ENCODE assay signal across 14 mouse cellular contexts in the genomic region with DNA sequence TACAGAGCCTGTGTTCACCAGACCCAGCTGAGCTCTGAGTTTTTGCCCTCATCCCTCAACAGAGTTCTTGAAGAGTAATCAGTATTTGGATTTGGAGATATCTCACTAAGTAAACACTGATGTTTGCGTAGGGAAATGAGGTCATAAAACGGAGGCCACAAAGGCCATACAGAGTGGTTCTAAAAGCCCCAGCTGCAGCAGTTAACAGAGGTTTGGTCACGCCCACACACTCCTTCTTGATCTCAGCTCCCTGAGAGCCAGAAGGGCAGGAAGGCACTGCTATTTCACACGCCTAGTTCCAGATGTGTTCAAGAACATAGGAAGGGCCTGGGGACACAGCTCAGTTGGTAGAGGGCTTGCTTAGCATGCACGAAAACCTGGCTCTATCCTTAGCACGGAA.
A peak's percentile ranks its signal among the peaks of the same experiment; 100 is the strongest.
DNase-seq lines count a peak whose midpoint lies in the region; ATAC-seq lines count a peak whose summit lies in the region.
"Had no signal": no experiment of that assay in that cellular context is flagged by ENCODE, and none has a peak within 500 bp of the region (broad histone marks: within the 10 kb centered on the region; RNA-seq: fewer than 3 reads in every experiment).

No protein-coding gene starts in this region.

- no peak overlapping the region for H3K4me3 ChIP-seq in intestine, embryonic 14.5 days (ENCODE audit: low read depth, low read length)
- H3K4me3 ChIP-seq in hindbrain, embryonic 13.5 days = no peak overlapping the region
- H3K4me3 ChIP-seq: lung, embryonic 15.5 days had no signal

- peak; percentile 18 for DNase-seq in urinary bladder, postnatal 36 days (ENCODE audit: low spot score in 2 of 2)
- DNase-seq in urinary bladder, adult 2 months (ENCODE audit: low spot score) = no peak
- peak; percentile 63 for DNase-seq in intestine, embryonic 14.5 days (ENCODE audit: low spot score)
- peak; percentile 54 to 71 for DNase-seq in kidney, postnatal 4 days
- peak; percentile 76 for DNase-seq in yolk sac, embryonic 10.5 days (ENCODE audit: low spot score)
- DNase-seq in c-Kit-positive CD71-positive TER-119-positive erythroid progenitor cells, embryonic 14.5 days (ENCODE audit: low spot score) = no peak
- DNase-seq: adrenal gland, postnatal 14 days; cerebellum, postnatal 25 days; forebrain, postnatal 0 days; right cerebral cortex, postnatal 25 days had no signal

- no peaks in the 10 kb centered on the region for H3K27me3 ChIP-seq in intestine, embryonic 14.5 days (replicated peaks; ENCODE audit: control insufficient read depth, insufficient read depth, low read length)
- H3K27me3 ChIP-seq in hindbrain, embryonic 13.5 days = no peaks in the 10 kb centered on the region

- 0 out of 2 replicates have a peak, but pooled peaks cover 12% of the 10 kb centered on the region for H3K36me3 ChIP-seq in intestine, embryonic 14.5 days (ENCODE audit: control insufficient read depth, insufficient read depth, low read length)
- no peaks in the 10 kb centered on the region for H3K36me3 ChIP-seq in hindbrain, embryonic 13.5 days
- H3K36me3 ChIP-seq: lung, embryonic 15.5 days had no signal

- no peak overlapping the region for H3K4me2 ChIP-seq in intestine, embryonic 14.5 days (ENCODE audit: low read length)
- H3K4me2 ChIP-seq in hindbrain, embryonic 13.5 days = no peak overlapping the region
- H3K4me2 ChIP-seq: lung, embryonic 15.5 days had no signal

- peak; percentile 74 for ATAC-seq in intestine, embryonic 14.5 days (replicated peaks; ENCODE audit: low FRiP score, low TSS enrichment, low read depth)
- ATAC-seq in hindbrain, embryonic 13.5 days (ENCODE audit: low FRiP score) = no peak
- ATAC-seq in granulocyte monocyte progenitor cell, adult 5-6 weeks (replicated peaks; ENCODE audit: poor library complexity, severe bottlenecking) = no peak
- ATAC-seq: forebrain, postnatal 0 days; hindbrain, postnatal 0 days had no signal

- H3K9ac ChIP-seq in intestine, embryonic 14.5 days (ENCODE audit: low read length) = no peak overlapping the region
- H3K9ac ChIP-seq in hindbrain, embryonic 13.5 days = no peak overlapping the region
- H3K9ac ChIP-seq: forebrain, postnatal 0 days; lung, embryonic 15.5 days had no signal

- no peaks in the 10 kb centered on the region for H3K9me3 ChIP-seq in intestine, embryonic 14.5 days (ENCODE audit: control insufficient read depth, low read length)
- H3K9me3 ChIP-seq in hindbrain, embryonic 13.5 days = no peaks in the 10 kb centered on the region
- H3K9me3 ChIP-seq: lung, embryonic 15.5 days had no signal

- H3K4me1 ChIP-seq in intestine, embryonic 14.5 days (replicated peaks; ENCODE audit: control insufficient read depth, insufficient read depth, low read length) = peaks cover 8% of the 10 kb centered on the region
- no peaks in the 10 kb centered on the region for H3K4me1 ChIP-seq in hindbrain, embryonic 13.5 days (replicated peaks)

- 39% methylated on average over 6 of the region's 6 CpGs for WGBS in intestine, embryonic 14.5 days
- WGBS in hindbrain, embryonic 13.5 days = 86% methylated on average over 6 of the region's 6 CpGs

- no peak overlapping the region for H3K27ac ChIP-seq in intestine, embryonic 14.5 days (ENCODE audit: low read depth)
- H3K27ac ChIP-seq in hindbrain, embryonic 13.5 days = no peak overlapping the region
- H3K27ac ChIP-seq: hindbrain, postnatal 0 days; lung, embryonic 15.5 days had no signal

Comparison
In these comparisons a context has a peak if more than half of its experiments do, and no peak if none do; other contexts are left out.
1. DNase-seq: peak in urinary bladder, postnatal 36 days (2 of 2), intestine, embryonic 14.5 days (single experiment), kidney, postnatal 4 days (2 of 2) and yolk sac, embryonic 10.5 days (single experiment); none in urinary bladder, adult 2 months (single experiment) and c-Kit-positive CD71-positive TER-119-positive erythroid progenitor cells, embryonic 14.5 days (single experiment).